Mouse (Mus musculus) megakaryocyte-erythroid progenitor cell, adult 5-6 weeks (primary cell): ENCODE results near the gene Col25a1. TPM values are rescaled to one million over a fixed set of nuclear protein-coding genes. Genes with fewer than 3 reads are reported as not detected.

Experiments used
- ATAC-seq: replicated peaks from 2 replicates; pipeline ENCODE4 v1.8.0; 2016; ENCODE audit warnings: mild to moderate bottlenecking, inconsistent platforms; ENCODE audit not compliant: severe bottlenecking, poor library complexity, low FRiP score, low TSS enrichment
- total RNA-seq, 2 experiments: library from RNA; stranded (forward) in 1 of 2; stranded (reverse) in 1 of 2; fragments of 200-1000, 215-1000 nt in 1 of 2; fragments of >200 nt in 1 of 2; fragmentation: Nextera tagmentation in 1 of 2; gene quantifications; 2 replicates each; pipeline ENCODE4 v1.2.3; 2014 to 2017

The Col25a1 gene
- total RNA-seq, 2 experiments from 2014 or later: not detected

DNA sequence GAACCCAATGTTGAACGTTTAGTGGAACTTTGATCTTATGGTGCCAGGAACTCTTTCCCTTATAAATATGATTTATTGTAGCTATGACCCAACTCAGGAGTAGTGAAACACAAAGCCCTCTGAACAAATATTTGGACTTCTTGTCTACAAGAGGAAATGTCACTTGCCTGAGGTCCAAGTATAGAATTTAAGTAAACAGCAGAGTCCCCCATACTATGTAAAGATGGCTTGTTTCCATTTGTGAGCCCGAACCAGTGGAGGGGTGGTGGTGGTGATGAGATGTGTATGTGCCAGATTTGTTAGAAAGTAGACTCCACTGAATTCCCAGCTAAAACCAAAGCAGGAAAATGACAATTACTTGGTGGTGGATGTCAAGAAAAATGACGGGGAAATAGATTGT lies 169.2 kb downstream of the Col25a1 start:
- no peak for ATAC-seq

DNA sequence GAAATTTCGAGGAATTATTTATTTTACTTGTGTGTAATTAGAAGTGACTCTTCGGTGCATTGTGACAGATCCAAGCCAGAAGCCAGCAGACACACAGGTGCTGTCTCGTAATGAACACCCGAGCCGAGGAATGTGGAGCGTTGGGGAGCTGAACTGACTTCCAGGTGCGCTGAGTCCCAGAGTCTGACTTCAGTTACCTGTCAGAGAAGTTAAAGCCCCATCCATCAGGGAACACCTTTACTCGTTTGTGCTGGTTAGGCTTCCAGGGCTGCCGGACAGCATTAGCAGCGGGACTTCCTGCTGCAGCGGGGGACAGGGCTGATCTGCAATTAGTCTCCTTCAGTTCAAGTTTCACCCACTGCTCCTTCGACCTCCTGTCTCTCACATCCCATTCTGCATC lies 172.3 kb downstream of the Col25a1 start:
- no peak for ATAC-seq

DNA sequence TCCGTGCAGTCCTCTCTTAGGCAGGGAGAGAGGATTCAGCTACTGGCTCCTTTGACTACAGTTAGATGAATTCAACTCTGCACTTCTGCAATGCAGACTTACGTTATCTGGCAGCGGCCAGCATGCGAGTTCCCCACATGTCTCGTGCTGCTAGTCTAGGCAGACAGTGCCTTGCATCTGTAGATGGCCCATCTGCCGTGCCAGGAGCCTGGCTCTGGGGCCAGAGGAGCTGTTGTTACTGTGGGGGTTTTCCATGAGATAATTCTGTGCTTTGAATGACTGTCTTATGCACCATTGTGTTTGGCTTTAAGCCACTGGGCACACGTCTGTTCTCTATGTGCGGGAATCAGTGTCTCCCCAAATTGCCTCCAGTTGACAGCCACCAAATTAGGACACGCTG lies 173.5 kb downstream of the Col25a1 start:
- ATAC-seq: no peak

DNA sequence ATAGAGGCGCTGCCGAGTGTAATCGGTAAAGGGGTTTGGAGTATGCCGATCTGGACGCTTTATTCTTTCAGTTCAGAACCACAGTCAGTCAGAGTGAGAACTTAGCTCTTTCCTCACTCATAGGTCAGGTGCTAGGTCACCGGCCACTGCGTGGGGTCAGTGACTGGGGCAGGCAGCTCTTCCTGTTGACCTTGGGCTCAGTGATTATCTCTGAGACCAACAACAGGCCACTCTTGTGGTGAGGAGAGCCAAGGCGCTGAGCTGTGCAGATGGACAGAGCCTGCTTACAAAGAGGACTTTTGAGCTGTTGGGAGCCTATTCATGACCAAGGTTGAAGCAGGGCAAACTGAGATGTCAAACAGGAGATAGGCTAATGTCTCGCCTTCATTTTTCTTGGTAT lies 174.4 kb downstream of the Col25a1 start:
- no peak for ATAC-seq

DNA sequence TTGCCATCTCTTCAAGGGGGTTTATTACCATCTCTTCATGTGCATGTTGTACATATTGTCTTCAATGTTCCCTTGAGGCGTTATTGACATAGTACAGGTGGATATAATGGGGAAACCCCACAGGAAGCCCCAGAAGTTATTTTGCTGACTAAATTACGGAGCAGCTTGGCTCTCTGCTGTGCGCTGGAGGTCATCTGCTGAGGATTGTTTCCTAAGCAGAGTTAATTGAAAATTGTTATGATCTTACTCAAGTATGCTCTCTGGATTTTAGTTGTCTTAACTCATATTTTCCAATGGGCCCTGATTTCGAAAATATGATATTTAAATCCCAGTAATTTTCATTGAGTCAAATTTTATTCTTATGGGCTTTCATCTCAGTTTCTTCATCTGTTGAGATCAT lies 178.0 kb downstream of the Col25a1 start:
- no peak for ATAC-seq

DNA sequence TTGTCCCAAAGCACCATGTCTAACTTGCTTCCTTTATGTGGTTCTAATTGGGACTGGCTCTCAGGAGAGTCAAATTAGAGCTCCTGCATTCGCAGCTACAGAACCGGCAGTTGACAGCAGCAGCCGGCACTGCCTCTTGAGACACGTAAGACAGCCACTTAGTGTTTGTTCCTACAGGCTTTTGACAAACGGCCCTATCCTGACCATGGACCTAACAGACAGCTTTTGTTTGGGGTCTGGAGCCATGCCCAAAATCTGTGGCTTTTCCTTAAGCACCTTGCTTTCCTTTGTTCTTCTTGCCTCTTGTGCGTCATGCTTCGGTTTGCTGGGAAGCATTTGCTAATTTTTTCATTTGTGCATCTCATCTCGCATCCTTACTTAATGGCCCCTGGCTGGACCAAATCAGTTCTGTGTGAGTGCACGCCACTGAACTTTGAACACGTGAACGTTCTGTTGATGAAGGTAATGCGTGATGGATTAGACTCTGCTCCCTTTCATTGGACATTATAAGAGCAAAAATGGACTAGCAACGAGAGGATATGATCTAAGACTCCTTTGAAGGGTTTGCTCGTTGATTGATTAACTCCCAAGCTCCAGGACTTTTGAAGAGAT lies 179.5 kb downstream of the Col25a1 start:
- ATAC-seq: no peak

DNA sequence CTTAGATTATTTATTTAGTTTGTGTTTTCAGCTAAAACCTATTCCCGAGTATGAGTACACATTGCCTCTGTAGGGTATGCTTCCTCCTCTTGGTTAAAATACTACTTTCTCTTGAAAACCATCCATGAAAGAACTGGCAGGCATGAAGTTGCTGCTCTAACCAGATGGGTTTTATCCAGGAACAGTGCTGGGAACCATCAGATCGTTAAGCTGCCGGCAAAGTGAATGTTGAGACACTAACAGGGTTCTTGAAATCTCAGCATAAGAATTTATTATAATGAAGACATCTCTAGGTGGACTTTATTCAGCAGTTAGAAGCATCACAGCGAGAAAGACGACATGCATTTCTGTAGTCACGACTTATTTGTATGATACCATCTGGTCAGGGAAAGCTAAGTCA lies 181.9 kb downstream of the Col25a1 start:
- no peak for ATAC-seq

DNA sequence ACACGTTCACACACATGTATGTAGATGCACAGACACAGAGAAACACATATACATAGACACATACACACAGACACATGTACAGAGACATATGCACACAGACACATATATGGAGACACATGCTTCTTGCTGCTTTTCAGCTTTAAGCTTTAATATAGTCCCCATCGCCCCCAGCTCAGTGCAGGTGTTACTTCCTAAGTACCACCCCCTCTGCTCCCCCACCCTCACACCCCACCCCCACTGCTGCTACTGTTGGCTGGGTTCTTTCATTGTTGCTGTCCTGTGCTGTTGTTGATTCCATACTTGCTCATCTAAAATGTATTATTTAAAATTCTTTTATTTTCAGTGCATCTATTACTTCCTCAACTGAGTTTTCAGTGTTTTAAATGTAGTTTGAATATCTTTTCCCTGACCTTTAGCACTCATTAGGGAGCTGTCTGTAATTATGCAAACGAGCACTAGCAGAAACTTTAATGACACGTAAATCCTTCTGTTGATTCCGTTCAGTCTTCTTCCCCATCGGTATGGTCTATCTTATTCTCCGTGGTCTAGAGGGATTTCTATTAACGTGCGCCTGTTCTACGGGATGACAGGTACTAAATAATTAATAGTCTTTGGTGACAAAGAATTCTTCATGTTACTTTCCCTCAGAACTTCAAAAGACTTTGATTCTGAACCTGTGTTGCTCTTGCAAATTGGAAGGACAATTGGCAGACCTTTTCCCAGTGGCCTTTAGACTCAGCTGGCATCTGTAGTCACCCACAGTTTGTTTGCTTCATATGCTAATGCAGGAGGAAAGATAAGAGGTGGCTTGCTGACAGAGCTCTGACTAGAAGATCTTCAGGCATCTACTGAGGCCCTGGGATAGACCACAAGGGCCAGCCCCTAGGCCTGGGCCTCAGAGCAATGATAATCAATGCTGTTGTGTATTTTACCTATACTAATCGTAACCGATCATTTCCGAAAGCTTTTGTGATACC lies 196.0 kb downstream of the Col25a1 start:
- ATAC-seq: no peak

DNA sequence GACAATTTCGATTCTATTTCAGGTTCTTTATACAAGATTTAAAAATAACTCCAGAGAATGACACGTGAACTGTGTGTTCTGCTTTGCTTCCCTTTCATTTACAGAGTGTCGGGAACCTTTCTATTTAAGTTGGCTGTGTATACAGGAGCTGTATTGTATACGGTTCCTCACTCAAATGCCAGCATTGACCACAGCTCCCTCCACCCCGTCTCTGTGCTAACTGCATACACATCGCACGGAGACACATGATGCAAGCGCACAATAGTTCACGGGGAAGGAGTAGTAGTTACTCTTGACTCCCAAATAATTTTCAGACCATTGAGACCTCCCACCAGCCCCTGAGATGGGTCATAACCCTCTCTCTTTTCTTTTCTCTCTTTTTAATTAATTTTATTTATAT lies 197.6 kb downstream of the Col25a1 start:
- ATAC-seq: no peak

DNA sequence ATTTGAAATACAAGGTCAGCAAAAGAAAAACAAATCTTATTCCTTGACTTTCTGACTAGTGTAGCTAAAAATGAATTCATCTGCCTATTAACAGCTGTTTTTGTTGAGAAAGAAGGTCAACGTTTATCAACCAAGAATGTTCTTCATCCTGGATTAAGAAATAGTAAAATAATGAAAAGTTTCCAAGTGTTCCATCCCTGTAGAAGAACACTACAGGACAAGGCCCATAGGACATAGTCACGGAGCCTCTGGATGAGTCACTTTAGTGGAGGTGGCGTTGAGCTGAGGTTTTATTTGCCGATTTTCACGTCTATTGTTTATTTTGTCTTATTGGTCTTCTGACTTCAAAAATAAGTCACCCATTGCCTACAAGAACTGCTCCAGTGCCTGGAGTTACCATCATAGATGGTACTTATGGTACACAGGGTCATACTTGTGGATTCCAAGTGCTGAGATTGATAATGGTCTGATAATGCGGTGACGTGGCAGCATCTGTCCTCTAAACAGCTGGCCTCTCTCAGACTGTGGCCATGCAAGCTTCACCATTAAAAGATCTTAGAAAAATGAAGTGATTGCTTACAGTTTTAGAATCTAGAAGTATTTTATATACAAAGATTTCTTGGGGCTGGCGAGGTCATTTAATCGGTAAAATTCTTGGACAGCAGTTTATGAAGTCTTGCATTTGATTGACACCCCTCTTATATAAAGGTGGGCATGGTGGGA lies 198.7 kb downstream of the Col25a1 start:
- no peak for ATAC-seq

DNA sequence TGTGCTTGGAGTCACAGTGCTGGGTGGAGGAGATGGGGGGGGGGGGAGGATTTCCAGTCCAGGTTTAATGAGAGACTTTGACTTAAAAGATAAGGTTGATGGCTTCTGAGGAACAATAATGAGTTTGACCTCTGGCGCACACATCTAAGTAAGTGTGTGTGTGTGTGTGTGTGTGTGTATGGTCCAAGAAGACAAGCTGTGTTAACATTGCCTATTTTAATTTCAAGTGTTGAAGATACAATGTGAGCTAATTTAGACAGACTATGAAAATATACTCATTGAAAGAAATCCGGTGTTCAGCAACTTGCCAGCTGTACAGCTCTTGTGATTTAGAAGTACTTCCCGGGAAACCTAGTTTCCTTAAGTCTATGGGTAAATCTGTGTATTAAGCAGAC lies 199.3 kb downstream of the Col25a1 start:
- no peak for ATAC-seq

DNA sequence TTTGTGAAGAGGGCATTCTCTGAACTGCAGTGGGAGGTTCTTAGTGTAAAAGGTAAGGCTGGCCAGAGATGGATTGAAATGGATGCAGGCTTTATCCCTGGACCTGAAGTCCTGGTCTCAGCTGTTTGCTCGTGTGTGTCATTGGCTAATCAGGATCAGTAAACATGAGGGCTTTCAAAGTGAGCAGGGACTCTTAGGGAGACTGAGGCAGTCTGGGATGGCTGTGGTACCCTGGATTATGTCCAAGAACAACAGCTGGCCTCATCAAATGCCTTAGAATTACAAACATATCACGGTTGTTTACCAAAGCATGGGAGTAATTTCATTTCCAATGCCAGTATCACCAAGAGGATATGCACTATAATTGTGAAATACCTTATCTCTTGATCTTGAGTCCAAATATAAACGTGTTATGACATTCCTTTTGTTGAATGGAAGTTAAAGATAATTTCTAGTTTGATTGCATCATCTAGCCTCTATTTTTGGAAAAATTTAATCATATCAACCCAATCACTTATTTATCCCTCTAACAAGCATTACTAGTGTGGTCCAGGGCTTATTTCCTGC lies 201.1 kb downstream of the Col25a1 start:
- no peak for ATAC-seq

DNA sequence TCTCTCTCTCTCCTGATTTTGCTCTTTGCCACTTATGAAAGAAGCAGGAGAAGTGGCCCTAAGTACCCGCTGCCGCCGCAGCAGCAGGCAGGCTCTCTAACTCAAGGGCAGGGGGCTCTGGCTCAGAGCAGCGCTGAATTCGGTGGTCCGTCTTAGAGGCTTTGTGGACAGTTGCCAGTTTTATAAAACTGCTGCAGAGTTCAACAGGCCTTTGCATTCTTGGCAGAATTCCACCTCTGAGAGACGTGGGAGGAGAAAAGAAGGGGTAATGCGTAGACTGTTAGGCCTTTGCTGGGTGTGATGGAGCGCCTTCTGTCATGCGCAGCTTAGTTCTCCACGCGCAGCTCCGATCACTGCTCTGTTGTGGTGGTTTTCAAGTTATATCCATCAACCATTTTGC lies 206.6 kb downstream of the Col25a1 start:
- no peak for ATAC-seq

DNA sequence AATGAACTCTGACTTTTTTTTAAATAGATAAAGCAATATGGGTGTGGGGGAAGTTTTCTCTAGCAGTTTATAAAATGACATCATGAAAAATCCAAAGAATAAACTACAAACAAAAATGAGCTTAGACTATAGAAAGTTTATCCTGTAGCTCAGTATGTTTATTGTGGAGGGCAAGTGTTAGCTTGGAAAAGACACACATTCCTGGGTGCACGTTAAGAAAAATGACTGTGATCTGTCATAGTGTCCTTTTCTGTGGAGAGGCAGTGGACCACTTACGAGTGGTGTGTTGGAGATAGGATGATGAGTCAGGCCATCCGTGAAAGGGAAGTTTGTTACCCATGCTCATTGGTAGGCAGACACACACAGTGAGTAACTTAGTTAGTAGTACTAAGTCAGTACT lies 207.1 kb downstream of the Col25a1 start:
- ATAC-seq: no peak

DNA sequence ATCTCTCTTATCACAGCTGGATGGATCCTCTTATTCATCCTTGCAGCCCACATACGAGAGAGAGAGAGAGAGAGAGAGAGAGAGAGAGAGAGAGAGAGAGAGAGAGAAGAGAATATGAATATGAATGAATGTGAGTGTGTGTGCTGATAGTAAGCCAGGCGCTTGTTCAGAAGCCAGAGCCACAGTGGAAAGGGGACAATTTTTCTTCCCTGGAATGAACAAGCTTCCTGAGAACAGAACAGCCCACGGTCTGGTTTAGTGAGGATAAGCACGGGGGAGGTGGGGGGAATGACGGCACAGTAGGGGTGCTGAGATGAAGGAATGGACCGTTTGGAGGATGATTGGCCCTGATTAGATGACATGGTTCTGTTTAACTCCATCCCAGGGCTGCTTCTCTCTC lies 218.9 kb downstream of the Col25a1 start:
- no peak for ATAC-seq

DNA sequence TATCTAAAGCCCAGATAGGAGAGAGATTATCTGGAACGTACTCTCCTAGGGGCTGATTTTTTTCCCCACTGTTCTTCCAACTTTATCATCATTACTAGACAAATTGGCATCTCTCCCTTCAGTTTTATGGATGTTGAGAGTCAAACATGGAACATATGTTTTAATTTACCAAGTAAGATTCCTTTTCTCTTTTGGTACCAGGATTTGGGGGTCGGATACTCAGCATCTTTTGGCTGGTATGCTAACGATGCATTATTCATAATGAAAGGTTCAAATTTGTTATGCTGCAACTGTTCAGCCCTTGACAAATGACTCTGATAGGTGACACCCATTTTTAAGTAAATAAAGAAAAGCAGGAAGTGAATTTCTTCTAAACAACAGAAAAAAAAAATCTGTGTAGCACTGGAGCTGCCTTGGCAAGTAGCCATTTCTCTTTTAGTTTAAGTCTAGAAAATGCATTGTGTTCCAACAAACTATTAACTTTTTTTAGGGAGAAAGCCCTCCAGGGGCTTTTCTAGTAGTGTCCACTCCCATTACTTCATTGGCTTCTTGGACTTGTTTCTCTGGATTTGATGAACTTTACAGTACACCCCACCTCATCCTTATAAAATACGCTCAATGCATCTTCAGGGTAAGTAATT lies 223.2 kb downstream of the Col25a1 start:
- ATAC-seq: no peak

DNA sequence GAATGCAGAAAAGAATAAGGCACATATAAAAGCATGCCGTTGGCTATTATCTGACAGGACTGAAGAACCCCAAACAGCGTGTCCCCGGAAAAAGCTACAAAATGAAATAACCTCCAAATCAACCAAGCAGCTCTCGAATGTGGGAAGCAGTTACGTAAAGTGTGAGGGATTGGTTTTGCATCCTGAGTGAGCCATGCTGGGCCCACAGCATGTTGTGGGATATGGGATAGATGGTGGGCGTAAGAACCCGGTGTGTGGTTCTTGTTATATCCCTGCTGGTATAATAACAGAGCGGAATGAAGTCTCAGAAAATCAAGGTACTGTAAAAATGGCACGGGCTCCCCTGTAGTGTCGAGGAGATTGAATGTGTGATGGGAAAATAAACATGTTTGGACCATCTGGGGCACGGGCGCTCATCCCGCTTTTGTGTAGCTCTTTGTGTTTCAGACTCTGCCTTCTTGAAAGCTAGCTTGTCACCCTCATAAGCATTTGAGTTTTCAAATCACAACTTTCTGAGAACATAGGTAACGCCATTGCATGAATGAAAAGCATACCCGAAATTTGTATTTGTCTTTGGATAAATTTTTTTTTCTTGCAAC lies 225.4 kb downstream of the Col25a1 start:
- ATAC-seq: no peak

DNA sequence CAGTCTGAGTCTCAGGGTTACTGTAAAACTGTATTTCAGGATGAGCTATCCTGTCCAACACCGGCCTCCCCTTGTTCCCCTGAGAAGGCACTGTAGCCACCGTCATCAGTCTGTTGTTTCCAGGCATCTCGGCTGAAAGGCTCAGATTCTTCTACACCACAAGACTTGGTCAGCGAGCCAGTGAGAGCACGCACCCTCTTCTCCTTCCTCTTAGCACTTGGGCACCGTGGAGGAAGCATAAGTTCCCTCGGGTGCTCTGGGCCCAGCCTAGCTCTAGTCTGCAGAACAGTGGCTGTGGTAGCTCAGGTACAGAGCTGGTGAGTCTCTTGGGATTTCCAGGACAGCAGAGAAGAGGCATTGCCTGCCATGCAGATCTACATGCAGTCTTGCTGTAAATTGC lies 229.5 kb downstream of the Col25a1 start:
- ATAC-seq: no peak

DNA sequence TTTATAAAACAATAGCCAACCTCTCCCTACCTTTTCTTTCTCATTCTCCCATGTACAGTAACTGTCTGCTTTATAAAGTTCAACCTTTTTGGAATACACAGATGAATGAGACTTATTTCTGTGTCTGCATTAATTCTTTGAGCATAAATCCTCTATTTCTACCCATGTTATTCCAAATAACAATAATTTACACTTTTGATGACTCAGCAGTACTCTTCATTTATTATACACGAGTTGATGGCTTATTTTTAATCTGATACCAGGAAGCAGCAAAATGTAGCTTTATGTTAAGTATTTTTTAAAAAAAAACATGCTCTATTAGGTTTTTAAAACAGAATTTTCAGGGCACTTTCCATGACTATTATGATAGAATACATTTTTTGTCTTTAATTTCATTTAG lies 230.6 kb downstream of the Col25a1 start:
- ATAC-seq: no peak
